Mouse (Mus musculus) testis, postnatal 14 days (tissue): ENCODE results near the gene Hist1h3c.
A peak's percentile ranks its signal among the peaks of the same experiment; 100 is the strongest.
"Not testable (repeated sequence)": the region's sequence is repeated elsewhere in the genome, so short reads cannot be mapped to it uniquely, and the experiment has no call there.

Experiments used
- DNase-seq: peaks from one replicate; pipeline ENCODE4 v3.0.0; 2021; ENCODE audit warnings: low spot score

The Hist1h3c gene

GRCm38 (mm10) chr13:23739069-23739921 lies 6.1 kb downstream of the Hist1h3c start:
- DNase-seq: peak; percentile 93

- peak; percentile 96 for DNase-seq
Measured at GRCm38 (mm10) chr13:23738677-23739068, 6.7 kb downstream of the Hist1h3c start, which contains the start of gene Hist1h1c. Gene Hist1h1c (plus strand): TSS chr13:23738808.

- no peak for DNase-seq
Measured at GRCm38 (mm10) chr13:23738041-23738440, 7.4 kb downstream of the Hist1h3c start.

GRCm38 (mm10) chr13:23737091-23737490 lies 8.3 kb downstream of the Hist1h3c start:
- DNase-seq: no peak

- no peak for DNase-seq
Measured at GRCm38 (mm10) chr13:23732156-23732804, 13.1 kb downstream of the Hist1h3c start.

- no peak for DNase-seq
Measured at GRCm38 (mm10) chr13:23730479-23730878, 14.9 kb downstream of the Hist1h3c start.

- no peak for DNase-seq
Measured at GRCm38 (mm10) chr13:23729706-23730105, 15.7 kb downstream of the Hist1h3c start.

- DNase-seq: no peak
Measured at GRCm38 (mm10) chr13:23729192-23729525, 16.2 kb downstream of the Hist1h3c start.

- no peak for DNase-seq
Measured at GRCm38 (mm10) chr13:23728472-23729191, 16.8 kb downstream of the Hist1h3c start.

- DNase-seq: no peak
Measured at GRCm38 (mm10) chr13:23725213-23725612, 20.2 kb downstream of the Hist1h3c start.

GRCm38 (mm10) chr13:23724239-23724638 lies 21.2 kb downstream of the Hist1h3c start:
- DNase-seq: no peak

- not testable (repeated sequence) for DNase-seq
Measured at GRCm38 (mm10) chr13:23717593-23718245, 27.7 kb downstream of the Hist1h3c start.

- DNase-seq: no peak
Measured at GRCm38 (mm10) chr13:23717176-23717575, 28.2 kb downstream of the Hist1h3c start.

- DNase-seq: no peak
Measured at GRCm38 (mm10) chr13:23716261-23717042, 28.9 kb downstream of the Hist1h3c start.

GRCm38 (mm10) chr13:23710374-23711089 lies 34.9 kb downstream of the Hist1h3c start, which contains the start of gene Hfe:
Gene Hfe (minus strand): TSS chr13:23710854.
- peak; percentile 51 for DNase-seq

GRCm38 (mm10) chr13:23709714-23710373 lies 35.6 kb downstream of the Hist1h3c start:
- DNase-seq: peak; percentile 66

- no peak for DNase-seq
Measured at GRCm38 (mm10) chr13:23708654-23709053, 36.7 kb downstream of the Hist1h3c start.

GRCm38 (mm10) chr13:23708041-23708440 lies 37.4 kb downstream of the Hist1h3c start:
- DNase-seq: no peak

- DNase-seq: no peak
Measured at GRCm38 (mm10) chr13:23706771-23707170, 38.6 kb downstream of the Hist1h3c start.

- no peak for DNase-seq
Measured at GRCm38 (mm10) chr13:23705751-23706356, 39.5 kb downstream of the Hist1h3c start.
